Mouse (Mus musculus): Measurements from ENCODE around the gene Gm11756.
"Not testable (repeated sequence)": the region's sequence is repeated elsewhere in the genome, so short reads cannot be mapped to it uniquely, and the experiment has no call there.

Gene Gm11756

GRCm38 (mm10) chr4:73920660-73921059 is at the start of gene Gm11756:
Gm11756 (minus strand) TSS chr4:73920760.
- in situ Hi-C loops (cut with MseI, MboI) = not testable (repeated sequence)

- in situ Hi-C loops (cut with MseI, MboI) = loop anchor here in 1 of 2 experiments (25.0 kb wide), 1 partner anchor 363 kb away; no protein-coding TSS in a partner anchor
Observed at GRCm38 (mm10) chr4:73950375-73950896, 29.9 kb upstream of the Gm11756 start, which contains the start of gene 2310002L09Rik. 2310002L09Rik (minus strand) TSS chr4:73950846.

- in situ Hi-C loops (cut with MseI, MboI) = not testable (repeated sequence)
Observed at GRCm38 (mm10) chr4:73905853-73906252, 14.7 kb downstream of the Gm11756 start, which contains the start of gene Gm13871. Gm13871 (minus strand) TSS chr4:73905953.

- in situ Hi-C loops (cut with MseI, MboI) = not testable (repeated sequence)
Observed at GRCm38 (mm10) chr4:73891012-73891411, 29.5 kb downstream of the Gm11756 start, which contains the start of gene Gm11757. Gm11757 (minus strand) TSS chr4:73891112.

- in situ Hi-C loops (cut with MseI, MboI) = not testable (repeated sequence)
Observed at GRCm38 (mm10) chr4:73876166-73876565, 44.4 kb downstream of the Gm11756 start, which contains the start of gene Gm11758. Gm11758 (minus strand) TSS chr4:73876266.
